Mouse (Mus musculus) spleen, adult 2 months (tissue): ENCODE measurements around the gene Prkcz.

Experiments used
- CTCF ChIP-seq: fragments of 200-500 bp; IDR thresholded peaks from 2 replicates; pipeline ENCODE4 v1.5.1; 2011; ENCODE audit warnings: mild to moderate bottlenecking, inconsistent platforms; ENCODE audit not compliant: insufficient read depth, insufficient read length, insufficient replicate concordance; ENCODE audit errors: extremely low read depth
- POLR2A ChIP-seq: fragments of 200-500 bp; IDR thresholded peaks from 2 replicates; pipeline ENCODE4 v1.6.1; 2011; ENCODE audit warnings: low read depth, low read length, inconsistent platforms

DNA sequence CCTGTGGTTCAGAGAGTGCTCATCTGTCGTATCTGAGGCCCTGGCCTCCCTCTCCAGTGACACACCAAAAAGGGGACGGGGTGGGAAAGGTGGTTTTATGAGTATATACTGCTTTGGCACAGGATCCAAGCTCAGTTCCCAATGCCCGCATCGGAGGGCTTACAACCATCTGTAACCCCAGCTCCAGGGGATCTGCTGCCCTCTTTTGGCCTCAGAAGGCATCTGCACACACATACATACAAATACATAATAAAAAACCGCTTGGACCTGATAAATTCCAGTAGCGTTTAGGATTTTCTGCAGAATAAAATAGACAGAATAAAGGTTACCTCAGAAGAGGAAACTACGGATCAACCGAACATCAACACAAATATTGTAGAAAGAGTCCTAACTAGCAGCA, 82.1 kb downstream of the Prkcz start:
- TF ChIP-seq CTCF (no peak), POLR2A (no peak)
